Mouse (Mus musculus) lung, adult 18-20 months (tissue): ENCODE measurements at regions not wholly inside any gene's neighbourhood (a gene's known extent, or its start where the extent isn't known, plus 50 kb on each side); places are given as distances from the start of the nearest gene placed in this dataset.

Source experiments
- DNase-seq, 2 experiments: peaks; one replicate each; pipeline ENCODE4 v3.0.0; 2022; ENCODE audit warnings: mixed read lengths in 2 of 2

DNA sequence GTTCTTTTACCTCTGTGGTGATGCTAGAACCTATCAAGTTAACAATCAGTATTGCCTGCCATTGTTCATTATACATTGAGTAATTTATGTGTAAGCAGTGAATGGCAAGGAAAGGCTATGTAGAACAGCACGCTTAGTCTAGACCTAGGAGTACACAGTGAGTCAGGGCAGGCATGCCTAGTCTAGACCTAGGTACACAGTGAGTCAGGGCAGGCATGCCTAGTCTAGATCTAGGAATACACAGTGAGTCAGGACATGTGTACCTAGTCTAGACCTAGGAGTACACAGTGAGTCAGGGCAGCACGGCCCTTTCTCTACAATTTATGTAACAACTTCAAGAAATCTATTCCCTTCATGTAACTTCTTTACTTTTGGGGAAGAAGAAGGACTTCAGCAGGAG is 347.2 kb downstream of the Tmem232 start:
- DNase-seq, result no peak

DNA sequence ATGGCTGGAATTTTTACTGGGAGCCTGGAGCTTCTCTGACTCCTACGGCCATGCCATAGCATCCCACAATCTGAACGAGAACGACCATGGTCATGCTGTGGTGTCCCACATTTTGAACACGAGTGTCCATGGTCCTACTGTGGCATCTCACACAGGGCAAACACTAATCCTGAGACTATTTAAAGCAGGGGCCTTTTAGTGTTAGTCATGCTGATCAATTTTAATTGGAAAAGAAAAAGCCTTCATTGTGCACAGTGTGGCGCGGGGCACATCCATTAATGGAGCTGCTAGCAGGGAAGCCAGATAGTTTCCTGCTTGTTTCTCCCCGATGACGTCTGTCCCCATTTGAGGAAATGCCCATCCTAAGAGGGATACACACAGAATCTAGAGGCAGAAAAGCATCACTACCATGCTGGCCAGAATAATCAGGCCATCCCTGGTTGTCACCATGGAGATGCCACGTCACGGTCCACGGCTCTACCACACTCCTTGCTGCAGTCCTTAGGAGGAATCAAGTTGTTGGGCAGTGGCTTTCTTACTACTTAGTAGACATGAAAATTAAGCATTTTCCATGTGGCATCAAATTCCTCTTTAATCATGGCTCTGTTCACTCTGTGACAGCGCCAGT is 348.0 kb downstream of the Tmem232 start:
- no peak for DNase-seq

DNA sequence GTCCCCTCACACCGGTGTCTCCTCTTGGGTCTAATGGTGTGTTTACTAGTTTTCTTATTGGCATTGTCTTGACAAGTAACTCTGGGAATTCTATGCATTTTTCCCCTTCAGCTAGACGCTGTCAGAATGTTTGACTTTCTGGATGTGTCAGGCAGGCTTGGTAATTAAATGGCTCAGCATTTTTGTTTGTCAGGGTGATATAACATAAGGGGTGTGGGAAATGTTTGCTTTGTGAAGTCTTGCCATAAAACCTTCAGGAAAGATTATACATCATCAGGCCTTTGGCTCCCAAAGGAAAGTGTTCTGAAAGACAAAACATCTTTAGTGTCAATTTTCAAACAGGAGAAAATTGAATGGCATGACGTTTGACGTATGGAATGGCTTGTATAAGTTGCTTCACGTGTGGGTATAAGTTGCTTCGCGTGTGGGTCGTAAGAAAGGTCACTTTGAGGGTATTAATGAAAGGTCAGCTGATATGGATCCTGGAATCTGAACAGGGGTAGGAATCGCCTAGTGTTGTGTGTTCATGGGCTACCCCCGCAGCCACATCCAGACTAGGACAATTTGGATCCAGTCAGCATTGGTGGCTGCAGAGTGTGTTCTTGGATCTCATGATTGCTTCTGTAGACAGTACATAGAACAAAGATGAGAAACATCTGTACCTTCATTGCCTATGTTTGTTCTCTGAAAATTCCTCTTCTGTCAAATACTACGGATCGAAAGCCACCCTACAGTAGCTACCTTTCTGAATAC is 349.6 kb downstream of the Tmem232 start:
- DNase-seq, result no peak

DNA sequence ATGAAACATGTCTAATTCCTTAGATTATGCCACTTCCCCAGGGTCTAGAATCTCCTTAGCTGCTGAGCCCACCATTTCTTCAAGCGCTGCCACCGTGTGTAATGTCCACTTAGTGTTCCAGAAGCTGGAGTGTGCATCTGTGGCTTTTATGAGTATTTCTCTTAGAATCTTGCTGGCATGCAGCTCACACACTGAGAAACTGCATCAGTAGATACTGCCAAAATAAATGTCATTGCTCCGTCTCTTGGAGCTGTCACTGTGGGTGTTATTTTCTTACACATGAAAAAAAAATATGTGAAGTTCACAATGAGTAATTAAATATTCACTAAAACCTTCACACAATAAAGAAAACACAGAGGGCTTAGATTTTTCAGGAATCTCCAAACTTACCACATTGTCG is 345.3 kb upstream of the 4930583I09Rik start:
- DNase-seq, result no peak

DNA sequence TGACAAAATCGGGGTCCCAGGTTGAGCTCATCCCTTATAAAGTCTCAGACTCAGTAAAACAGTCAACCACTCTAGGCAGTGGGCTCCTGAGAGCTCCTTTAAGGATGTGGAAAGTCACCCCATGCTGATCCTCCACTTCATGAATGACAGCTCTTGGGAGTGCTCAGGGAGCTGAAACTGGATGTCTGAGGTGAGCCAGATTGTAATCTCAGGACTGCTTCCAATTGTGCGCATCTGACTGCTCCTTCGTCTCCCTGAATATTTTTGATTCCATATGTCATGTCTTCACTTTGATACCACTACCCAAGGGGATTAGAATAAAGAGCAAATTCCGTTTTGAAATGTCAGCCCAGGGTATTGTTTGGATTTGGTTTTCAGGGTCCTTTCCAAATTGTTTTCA is 339.9 kb upstream of the 4930583I09Rik start:
- no peak for DNase-seq

DNA sequence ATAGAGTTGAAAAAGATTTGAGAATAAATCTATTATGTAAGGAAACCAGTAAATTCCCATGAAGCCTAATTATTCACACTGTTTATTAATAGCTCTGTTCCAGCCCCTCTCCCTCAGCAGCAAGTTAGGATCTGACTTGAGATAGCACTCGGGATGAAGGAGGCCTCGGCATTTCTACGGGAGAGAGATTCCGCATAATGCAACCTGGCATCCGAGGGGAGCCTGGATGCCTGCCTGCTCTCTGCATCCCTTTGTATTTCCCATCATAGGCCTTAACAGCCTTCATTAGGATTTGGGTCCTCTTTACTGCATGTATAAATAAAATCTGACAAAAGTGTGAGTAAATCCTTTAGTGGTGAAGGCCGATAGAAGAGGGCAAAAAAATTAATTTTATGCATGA is 338.2 kb upstream of the 4930583I09Rik start:
- DNase-seq, result no peak

DNA sequence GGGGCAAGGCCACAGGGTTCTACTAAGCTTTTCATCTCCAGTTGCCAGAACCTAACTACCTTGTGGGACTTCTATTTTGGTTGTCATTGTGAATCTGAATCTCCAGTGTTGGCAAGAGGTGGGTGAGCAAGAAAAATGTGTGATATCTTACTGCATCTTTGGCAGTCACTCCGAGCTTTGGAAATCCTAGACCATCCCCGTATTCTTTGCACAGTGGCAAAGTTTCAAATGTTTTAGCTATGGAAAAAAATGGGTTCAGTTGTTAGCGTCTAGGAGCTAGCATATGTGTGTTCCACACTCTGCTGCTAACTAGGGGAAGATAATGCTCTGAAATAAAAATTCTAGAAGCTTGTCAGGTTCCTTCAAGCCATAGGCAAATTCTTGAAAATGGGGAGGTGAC is 337.4 kb upstream of the 4930583I09Rik start:
- no peak for DNase-seq

DNA sequence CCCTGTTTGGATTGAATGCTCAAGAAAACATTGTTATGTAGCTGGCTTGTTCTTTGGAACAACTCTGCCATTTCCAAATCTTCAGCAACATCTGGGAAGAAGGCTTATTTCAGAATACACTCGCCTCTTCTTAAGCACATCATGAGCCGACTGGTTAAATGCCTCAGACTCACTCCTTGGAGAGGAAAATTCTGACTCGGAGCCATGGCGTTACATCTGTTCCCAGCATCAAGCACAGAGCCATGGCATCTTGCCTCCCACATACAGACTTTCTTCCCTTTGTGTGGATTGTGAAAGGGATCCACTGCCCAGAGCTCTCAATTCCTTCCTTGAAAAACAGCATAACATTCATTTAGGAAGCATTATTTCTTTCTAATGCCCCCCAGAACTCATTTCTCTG is 334.8 kb upstream of the 4930583I09Rik start:
- no peak for DNase-seq

DNA sequence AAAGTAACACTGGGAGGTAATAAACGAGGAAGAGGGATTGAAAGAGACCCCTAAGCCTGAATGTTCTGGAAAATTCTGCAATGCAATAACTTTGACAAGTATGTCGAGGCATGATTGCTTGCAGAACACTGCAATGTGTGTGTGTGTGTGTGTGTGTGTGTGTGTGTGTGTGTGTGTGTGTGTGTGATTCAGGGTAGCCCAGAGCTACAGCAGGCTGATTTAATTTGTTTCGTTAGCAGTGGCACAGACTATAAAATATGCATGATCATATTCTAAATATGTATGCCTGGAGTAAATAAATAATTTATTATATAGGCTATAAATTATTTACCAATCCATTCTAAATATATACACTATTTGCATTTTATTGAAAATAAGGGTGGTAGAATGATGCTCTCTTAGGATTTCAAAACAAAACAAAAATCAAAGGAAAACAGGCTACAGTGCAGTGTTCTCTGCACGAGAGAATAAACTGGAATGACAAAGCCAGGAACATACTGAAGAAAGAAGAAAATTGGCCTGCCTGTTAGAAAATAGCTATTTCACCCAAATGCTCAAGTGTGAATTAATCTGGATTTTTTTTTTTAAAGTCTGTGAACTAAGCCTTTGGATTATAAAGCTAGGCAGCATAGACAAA is 334.2 kb upstream of the 4930583I09Rik start:
- DNase-seq, result no peak

DNA sequence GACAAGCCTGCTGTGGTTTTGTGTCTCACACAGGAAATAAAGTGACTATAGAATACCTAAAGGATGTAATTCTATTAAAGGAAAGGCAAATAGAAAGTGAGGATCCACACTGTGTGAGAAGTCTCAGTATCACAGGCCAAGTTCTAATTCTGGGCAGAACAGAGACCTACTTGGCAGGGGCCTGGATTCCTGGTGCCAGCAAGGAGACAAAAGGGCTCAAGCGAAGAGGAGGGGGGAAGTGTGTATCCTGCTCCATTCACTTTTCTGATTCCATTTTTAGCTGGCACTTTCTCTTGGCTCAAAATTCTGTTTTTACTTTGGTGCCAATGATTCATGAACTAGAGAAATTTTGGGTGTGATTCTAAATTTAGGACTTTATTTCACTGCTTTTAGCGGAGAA is 310.5 kb upstream of the 4930583I09Rik start:
- DNase-seq, result no peak

DNA sequence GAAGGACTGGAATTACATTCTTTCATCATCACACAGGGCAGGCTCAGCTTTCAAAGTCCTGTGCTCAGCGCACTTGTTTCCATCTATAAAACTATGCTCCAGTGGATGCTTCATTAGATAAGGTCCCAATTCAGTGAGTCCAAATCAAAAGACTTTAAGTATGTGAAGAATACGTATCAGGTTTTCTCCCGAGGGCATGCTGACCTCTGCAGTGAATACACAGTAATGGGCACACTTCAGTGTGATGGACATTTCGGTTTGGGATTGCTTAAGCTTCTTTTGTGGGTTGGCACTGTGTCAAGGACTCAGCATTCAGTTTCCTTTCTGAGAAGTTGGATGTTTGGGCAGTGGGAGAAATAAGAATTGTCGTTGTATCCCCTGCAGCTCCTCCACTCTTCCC is 278.8 kb upstream of the 4930583I09Rik start:
- no peak for DNase-seq

DNA sequence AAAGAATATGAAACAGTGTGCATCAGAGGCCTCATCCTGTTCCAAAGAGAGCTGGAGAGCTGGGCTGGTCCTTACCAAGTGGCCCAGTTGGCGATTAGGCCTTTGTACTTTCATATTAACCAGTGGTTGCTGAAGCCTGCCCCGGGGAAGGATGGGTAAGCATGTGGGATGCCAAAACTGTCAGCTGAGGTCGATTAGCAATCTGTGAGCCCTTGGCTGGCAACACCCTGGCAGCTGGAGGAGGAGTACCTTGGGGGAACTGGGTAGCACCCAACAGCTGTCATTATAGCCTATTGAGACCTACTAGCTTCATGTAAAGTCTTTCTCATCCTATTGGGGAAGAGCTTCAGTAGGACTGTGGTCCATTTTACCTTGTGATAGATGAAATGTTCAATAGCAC is 277.2 kb upstream of the 4930583I09Rik start:
- no peak for DNase-seq

DNA sequence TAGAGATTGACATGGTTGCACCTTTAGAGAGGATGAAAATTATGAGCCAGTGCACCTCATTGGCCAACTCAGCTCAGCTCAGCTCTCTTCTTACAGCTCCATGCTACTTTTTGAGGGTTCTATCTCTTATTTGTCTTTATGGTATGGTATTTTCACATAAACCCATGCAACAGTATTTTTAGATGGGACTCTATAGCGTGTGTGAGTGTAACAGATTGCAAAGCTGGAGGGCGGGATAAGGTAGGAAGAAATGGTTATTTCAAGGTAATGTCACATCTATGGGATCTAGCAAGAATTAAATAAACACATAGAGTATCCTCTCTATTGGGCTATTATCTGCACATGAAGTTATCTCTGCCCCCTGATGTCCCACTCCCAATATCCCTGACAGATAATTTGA is 269.8 kb upstream of the 4930583I09Rik start:
- DNase-seq, result no peak

DNA sequence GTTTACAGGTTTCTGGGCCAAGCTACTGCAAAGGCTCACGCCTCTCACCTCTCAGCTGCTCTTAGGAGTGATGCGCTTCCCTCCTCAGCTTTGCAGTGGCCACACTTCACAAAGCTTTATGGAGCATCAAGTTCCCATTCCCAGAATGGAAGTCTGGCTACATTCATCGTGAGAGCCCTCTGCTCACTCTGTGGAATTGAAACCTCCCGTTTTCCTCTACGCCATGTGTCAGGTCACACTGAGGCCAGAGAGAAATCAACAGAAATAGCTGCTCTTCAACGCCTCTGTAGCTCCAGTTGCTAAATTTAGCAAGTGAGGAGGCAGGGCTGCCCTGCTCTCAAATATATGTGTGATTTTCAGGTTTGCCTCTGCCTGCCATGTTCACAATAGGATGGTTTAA is 265.3 kb upstream of the 4930583I09Rik start:
- DNase-seq, result no peak

DNA sequence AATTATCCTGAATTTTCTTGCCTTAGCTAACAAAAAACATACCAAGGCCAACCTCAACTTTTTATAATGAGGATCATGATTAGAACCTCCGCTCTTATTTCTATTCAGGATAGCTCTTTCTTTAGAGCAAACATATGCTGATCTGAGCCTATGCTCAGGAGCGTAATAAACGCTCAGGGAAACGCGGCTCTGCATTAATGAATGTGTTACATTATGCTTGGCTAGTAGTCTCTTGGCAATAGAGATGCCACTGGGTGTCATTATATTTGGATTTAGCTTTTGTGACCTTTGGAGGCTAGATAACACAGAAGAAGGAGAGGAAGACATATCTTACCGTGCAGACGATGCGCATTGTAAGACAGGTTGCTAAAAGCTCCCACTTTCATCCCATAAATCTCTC is 246.4 kb upstream of the 4930583I09Rik start:
- DNase-seq, result no peak

DNA sequence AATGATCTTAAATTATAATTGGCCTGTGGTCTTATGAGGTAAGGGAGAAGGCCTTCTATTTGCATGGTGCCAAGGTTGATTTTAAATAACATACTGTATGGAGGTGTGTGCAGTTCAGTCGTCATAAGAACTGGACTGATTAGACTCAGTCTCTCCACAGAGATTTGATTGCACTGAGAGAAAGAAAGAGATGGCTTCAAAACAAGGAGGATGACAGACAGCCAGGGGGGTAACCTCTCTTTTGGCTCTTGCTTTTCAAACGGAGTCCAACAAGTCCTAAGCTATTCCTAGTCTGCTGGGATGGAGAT is 245.9 kb upstream of the 4930583I09Rik start:
- no peak for DNase-seq

DNA sequence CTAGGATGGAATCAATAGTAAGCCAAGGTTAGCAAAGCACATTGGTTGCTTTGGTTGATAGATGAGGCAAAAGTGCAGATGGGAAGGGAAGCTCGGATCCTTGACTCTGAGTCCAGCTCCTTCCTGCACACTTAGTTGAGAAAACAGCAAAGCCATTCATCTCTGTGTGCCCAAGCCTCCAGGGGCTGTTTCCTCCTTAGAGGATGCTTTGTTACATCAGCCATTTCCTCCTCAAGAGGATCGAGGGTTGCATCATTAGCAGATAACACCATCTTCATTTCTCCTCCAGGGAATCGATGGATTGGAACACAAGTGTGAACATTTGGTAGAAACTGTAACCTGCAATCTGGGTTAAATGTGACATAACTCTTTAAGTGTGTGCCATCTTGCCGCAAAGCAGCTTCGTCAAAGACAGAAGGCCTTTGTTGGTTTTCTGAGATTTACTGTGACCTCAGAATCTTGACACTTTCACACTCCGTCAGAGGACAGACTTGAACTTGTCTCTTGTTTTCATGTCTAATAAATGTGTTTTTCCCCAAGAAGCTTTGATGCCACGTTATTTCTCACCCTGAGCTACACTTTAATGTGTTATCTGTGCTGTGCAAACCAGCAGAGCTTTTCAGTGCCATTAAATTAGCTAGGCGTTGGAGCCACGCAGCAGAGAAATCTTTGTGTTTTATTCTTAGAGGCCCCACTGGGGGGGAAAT is 245.4 kb upstream of the 4930583I09Rik start:
- DNase-seq, result no peak

DNA sequence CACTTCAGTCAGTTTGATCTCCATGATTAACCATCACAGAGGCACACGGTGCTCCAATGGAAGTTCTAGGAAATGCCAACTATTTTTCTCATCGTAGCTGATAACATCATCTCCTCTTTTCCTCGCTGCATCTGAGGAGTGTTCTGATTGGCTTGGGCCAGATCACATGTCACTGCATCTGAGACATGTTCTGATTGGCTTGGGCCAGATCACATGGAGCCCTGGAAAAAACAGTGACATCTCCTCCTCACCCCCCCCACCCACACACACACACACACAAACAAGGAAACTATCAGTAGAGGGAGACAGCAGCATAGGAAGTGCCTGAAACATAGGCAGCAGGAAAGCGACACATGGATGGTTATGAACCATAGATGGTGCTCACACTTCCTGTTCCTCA is 239.0 kb upstream of the 4930583I09Rik start:
- no peak for DNase-seq

DNA sequence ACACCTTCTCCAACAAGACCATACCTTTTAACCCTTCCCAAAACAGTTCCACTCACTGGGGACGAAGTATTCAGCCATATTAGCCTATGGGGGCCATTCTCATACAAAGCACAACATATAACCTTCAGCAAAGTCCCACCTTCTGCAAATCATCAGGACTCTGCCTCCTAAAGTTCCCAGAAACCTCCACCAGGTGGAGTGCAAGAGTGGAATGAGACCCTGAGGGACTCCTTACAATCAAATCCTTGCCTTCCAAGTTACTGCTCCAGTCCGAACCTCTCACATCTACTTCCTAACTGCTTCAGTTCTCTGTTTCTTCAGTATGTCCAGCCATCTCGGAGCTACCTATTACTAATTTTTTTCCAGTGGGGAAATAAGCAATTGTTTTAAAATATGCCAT is 235.2 kb upstream of the 4930583I09Rik start:
- DNase-seq, result no peak

DNA sequence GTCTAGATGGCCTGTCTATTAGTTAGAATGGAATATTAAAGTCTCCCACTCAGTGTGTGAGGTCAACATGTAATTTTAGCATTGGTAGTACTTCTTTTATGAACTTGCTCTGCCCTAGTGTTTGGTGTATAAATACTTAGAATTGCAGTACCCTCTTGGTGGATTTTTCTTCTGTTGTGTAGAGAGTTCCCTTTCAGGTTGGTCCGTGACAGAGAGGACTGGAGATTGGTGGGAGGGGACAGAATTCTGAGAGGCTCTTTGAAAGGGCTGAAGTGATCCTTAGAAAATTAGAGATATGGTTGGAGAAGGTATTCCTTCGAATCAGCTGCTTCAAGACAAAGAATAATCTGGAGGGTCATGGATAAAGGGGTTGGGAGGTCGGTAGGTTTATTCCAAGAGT is 230.3 kb upstream of the 4930583I09Rik start:
- no peak for DNase-seq

DNA sequence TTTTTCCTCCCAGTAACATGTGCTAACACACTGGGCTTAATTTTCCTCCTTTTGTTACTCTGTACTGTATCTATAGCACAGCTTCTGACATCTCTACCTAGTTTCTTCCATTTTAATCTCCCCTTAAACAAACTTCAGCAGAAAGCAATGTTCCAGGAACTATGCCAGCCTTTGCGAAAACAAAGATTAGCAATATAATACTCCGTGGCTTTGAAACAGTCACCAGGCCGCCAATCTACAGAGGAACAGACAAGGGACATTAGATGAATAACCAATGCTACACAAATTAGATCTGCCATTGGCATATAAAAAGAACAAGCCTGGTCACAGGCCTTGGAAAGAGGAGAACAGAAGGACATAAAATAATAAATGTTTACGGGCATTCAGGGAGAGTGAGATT is 220.2 kb upstream of the 4930583I09Rik start:
- DNase-seq, result no peak

DNA sequence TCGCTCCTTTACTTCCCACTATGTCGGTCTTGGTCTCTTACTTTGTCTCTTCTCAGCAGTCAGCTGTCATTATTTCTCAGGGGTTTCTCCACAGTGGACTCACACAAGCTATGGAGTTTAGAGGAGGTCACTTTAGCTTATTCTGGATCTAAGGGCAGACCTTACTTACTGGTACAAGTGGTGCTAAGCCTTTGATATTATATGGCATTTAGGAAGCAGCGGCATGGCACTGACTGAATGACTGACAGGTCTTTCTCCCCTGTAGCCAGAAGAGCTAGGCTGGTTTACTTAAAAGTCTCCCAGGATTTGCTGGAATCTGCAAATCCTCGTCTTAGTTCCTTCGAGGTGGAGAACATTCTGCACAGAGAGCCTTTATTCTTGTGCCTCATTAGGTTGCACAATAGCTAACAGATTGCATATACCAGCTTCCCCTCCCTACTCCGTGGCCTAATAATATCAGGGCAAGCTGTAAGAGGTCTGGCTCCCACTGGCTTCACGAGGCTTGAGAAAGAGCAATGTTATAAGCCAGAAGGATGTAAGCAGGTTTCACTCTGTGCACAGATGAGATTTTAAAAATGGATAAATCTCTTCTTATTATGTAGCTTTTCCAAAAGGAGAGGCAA is 214.1 kb upstream of the 4930583I09Rik start:
- peak in 1 of 2 experiments; percentile 1 for DNase-seq

DNA sequence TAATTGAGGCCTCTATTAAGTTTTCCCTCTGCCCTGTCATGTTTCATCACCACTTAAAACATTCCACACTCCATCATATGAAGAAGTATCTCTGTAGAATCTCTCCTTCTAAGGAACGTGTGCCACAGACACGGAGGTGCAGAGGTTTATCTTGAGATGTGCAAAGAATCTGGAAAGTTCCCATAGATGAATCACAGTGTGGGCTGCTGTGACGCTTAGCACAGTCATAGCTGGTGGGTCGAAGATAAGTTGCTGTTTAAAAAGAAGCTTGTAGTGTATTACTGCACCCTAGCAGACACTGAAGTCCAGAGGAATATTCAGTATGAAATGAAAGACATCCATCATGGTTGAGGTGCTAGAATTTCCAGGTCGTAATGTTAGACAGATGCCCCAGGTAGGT is 179.9 kb upstream of the 4930583I09Rik start:
- DNase-seq, result no peak
